Mouse (Mus musculus) lung, postnatal 0 days (tissue): ENCODE results near the gene Ankrd28. TPM values are rescaled to one million over a fixed set of nuclear protein-coding genes. Genes with fewer than 3 reads are reported as not detected.

Experiments
- ATAC-seq: fragments of 200-750 bp; cut with Nextera tagmentation; 2 replicates; pipeline ENCODE4 v1.8.0; 2017; ENCODE audit warnings: moderate library complexity
- DNase-seq: peaks from one replicate; pipeline ENCODE4 v3.0.0-alpha.2; 2016; ENCODE audit warnings: low spot score
- H3K27ac ChIP-seq: fragments of 300-500 bp; sonication (generic); 2 replicates; pipeline ENCODE4 v1.5.1; 2014; ENCODE audit warnings: antibody characterized with exemption, mild to moderate bottlenecking, low read length, mixed read lengths
- H3K27me3 ChIP-seq: fragments of 300-500 bp; sonication (generic); replicated peaks from 2 replicates; pipeline ENCODE4 v1.6.1; 2014; ENCODE audit warnings: low read length, mixed read lengths; ENCODE audit not compliant: insufficient read depth
- H3K36me3 ChIP-seq: fragments of 300-500 bp; sonication (generic); 2 replicates; pipeline ENCODE4 v1.6.1; 2014; ENCODE audit warnings: low read length, mixed read lengths; ENCODE audit not compliant: insufficient read depth
- H3K4me1 ChIP-seq: fragments of 300-500 bp; sonication (generic); 2 replicates; pipeline ENCODE4 v1.6.1; 2014; ENCODE audit warnings: antibody characterized with exemption, low read depth, low read length, mixed read lengths; ENCODE audit not compliant: insufficient read depth
- H3K4me2 ChIP-seq: fragments of 300-500 bp; sonication (generic); replicated peaks from 2 replicates; pipeline ENCODE4 v1.6.1; 2014; ENCODE audit warnings: low read depth, mild to moderate bottlenecking, low read length, moderate library complexity, mixed read lengths
- H3K4me3 ChIP-seq: fragments of 300-500 bp; sonication (generic); 2 replicates; pipeline ENCODE4 v1.5.1; 2014; ENCODE audit warnings: low read depth, low read length
- H3K9ac ChIP-seq: fragments of 300-500 bp; sonication (generic); replicated peaks from 2 replicates; pipeline ENCODE4 v1.6.1; 2014; ENCODE audit warnings: low read depth, mild to moderate bottlenecking
- H3K9me3 ChIP-seq: fragments of 300-500 bp; sonication (generic); 2 replicates; pipeline ENCODE4 v1.6.1; 2016; ENCODE audit warnings: low read length, mixed read lengths
- CTCF ChIP-seq: IDR thresholded peaks from 2 replicates; pipeline ENCODE4 v1.5.1; 2016; ENCODE audit warnings: antibody characterized with exemption, mild to moderate bottlenecking
- EP300 ChIP-seq: IDR thresholded peaks from 2 replicates; pipeline ENCODE4 v1.6.1; 2016; ENCODE audit warnings: antibody characterized with exemption, mild to moderate bottlenecking, control low read depth
- WGBS: fragments of 180-500 bp; shearing (Covaris S2); extraction: QIAGEN DNeasy Blood & Tissue Kit; methylation state at CpG from one replicate; pipeline ENCODE4 v1.1.7; 2014; 5-methylcytosine and 5-hydroxymethylcytosine counted together
- polyA plus RNA-seq: library from polyadenylated mRNA; unstranded; fragments of >200 nt; fragmentation: Nextera tagmentation; extraction: Ambion mirVana; gene quantifications from 2 replicates; pipeline ENCODE4 v1.2.1, GENCODE M21; 2015

The Ankrd28 gene
- polyA plus RNA-seq, 1 experiment from 2014 or later, result 3.8 TPM

DNA sequence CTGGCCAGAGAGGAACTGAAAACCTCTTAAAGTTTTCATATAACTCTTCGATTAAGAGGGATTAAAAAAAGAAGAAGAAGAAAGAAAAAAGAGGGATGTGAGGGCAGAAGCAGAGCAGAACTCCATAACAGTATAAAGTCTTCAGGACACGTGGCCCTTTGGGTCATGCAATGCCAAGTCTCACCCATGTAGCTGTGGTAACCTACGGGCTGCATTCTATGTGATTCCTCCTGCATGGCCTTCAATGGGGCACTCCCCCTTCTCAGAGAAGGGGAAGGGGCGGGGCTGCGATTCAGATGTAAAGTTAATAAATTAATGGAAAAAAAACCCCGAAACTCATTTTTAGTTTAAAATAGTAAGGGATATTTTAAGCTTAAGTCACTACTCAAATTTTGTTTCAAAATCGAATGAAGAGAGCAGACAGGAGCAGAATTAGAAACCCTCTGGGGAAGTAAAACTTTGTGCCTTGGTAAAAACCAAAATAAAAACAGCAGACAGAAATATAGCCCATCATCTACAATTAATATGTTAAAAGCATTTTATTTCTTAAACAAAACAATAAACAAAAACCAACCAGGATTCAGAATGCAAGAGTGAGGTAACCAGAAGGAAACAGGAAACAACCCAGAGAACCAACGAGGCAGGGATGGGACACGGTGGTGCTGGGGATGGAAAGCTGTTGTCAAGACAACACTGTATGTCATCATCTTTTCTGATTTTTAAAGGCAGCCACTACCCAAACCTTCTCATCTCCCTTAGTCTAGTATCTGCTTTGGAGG, 134.1 kb downstream of the Ankrd28 start:
- Histone ChIP-seq H3K4me3 (no peak overlapping the region), H3K4me1 (no peaks in the 10 kb centered on the region), H3K9me3 (no peaks in the 10 kb centered on the region), H3K36me3 (peaks cover 4% of the 10 kb centered on the region; the same call in 1 of the 2 replicates), H3K4me2 (no peak overlapping the region), H3K9ac (no peak overlapping the region), H3K27me3 (no peaks in the 10 kb centered on the region), H3K27ac (no peak overlapping the region)
- 81% methylated on average over 9 of the region's 9 CpGs for WGBS
- TF ChIP-seq CTCF (no peak), EP300 (no peak)
- no peak for ATAC-seq
- no peak for DNase-seq

GRCm38 (mm10) chr14:31692536-31692935, 137.9 kb downstream of the Ankrd28 start:
- TF ChIP-seq CTCF (no peak), EP300 (no peak)
- WGBS, result 81% methylated on average over 6 of the region's 6 CpGs
- Histone ChIP-seq H3K9ac (no peak overlapping the region), H3K4me1 (no peaks in the 10 kb centered on the region), H3K4me3 (no peak overlapping the region), H3K27me3 (no peaks in the 10 kb centered on the region), H3K4me2 (no peak overlapping the region), H3K9me3 (no peaks in the 10 kb centered on the region), H3K27ac (no peak overlapping the region), H3K36me3 (no peaks in the 10 kb centered on the region)
- ATAC-seq, result no peak
- no peak for DNase-seq

DNA sequence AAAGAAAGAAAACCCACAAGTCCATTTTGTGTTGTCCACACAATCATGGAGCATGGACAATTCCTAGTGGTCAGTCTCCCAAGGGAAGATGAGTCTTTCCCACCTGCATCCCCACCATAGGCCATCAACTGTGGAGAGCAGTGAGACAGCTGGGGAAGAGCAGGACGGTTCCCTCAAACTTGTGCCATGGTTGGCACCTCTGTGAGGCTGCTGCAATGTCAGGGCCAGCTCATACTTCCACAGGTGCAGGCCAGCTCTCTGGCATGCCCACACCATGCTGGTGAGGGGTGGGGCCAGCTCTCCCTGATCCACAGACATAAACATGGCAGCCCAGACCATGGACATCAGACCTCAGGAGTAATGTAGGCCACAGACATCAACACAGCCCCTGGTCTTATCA, 144.2 kb downstream of the Ankrd28 start:
- Histone ChIP-seq H3K27me3 (no peaks in the 10 kb centered on the region), H3K9ac (no peak overlapping the region)
- 83% methylated on average over 1 of the region's 1 CpGs for WGBS

DNA sequence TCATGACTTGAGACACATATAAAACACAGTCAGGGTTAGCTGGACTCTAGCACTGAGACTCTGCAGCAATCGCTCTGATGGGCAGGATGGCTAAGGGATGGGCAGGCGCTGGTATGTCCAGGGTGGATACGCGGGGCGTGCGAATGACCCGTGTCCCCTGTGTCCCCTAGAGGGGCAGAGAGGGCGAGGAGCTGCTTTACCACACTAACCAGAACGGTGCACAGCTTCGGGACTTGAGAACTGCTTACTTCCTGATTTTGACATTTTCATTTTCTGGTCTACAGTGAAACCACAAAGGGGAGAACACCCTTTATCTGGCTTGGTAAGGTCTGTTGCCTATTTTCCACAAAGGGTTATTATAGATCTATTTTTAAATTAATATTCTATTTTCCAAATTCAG, 144.8 kb downstream of the Ankrd28 start:
- DNase-seq, result no peak
- H3K4me1 ChIP-seq, result peaks cover 3% of the 10 kb centered on the region; the same call in 1 of the 2 replicates
- 81% methylated on average over 10 of the region's 10 CpGs for WGBS
- H3K9ac ChIP-seq, result no peak overlapping the region
- H3K4me2 ChIP-seq, result no peak overlapping the region
- H3K27me3 ChIP-seq, result no peaks in the 10 kb centered on the region
- no peak for ATAC-seq
- H3K4me3 ChIP-seq, result no peak overlapping the region
- H3K9me3 ChIP-seq, result no peaks in the 10 kb centered on the region
- H3K36me3 ChIP-seq, result no peaks in the 10 kb centered on the region
- no peak for TF ChIP-seq EP300
- no peak for TF ChIP-seq CTCF
- H3K27ac ChIP-seq, result no peak overlapping the region

More for the DNA sequence above, 144.2 kb downstream of the Ankrd28 start:
- Histone ChIP-seq H3K27ac (no peak overlapping the region), H3K9me3 (no peaks in the 10 kb centered on the region), H3K36me3 (no peaks in the 10 kb centered on the region), H3K4me1 (peaks cover 3% of the 10 kb centered on the region; the same call in 1 of the 2 replicates), H3K4me3 (no peak overlapping the region), H3K4me2 (no peak overlapping the region)
- no peak for TF ChIP-seq CTCF
- ATAC-seq (no peak), DNase-seq (no peak)

- Histone ChIP-seq H3K36me3 (no peaks in the 10 kb centered on the region), H3K27ac (no peak overlapping the region), H3K9ac (no peak overlapping the region), H3K4me2 (no peak overlapping the region), H3K4me1 (peaks cover 3% of the 10 kb centered on the region; the same call in 1 of the 2 replicates), H3K4me3 (no peak overlapping the region), H3K27me3 (no peaks in the 10 kb centered on the region), H3K9me3 (no peaks in the 10 kb centered on the region)
- 49% methylated on average over 7 of the region's 7 CpGs for WGBS
- no peak for ATAC-seq
- TF ChIP-seq CTCF (no peak), EP300 (no peak)
- DNase-seq, result no peak
These were observed 146.0 kb downstream of the Ankrd28 start for GRCm38 (mm10) chr14:31684343-31685040.

- no peaks in the 10 kb centered on the region for H3K27me3 ChIP-seq
- 88% methylated on average over 2 of the region's 2 CpGs for WGBS
- no peak for ATAC-seq
- no peaks in the 10 kb centered on the region for H3K9me3 ChIP-seq
- no peak overlapping the region for H3K4me3 ChIP-seq
- H3K4me1 ChIP-seq, result peaks cover 3% of the 10 kb centered on the region; the same call in 1 of the 2 replicates
- no peak overlapping the region for H3K4me2 ChIP-seq
- TF ChIP-seq CTCF, result no peak
- no peak for TF ChIP-seq EP300
- DNase-seq, result no peak
- no peak overlapping the region for H3K27ac ChIP-seq
- no peak overlapping the region for H3K9ac ChIP-seq
- no peaks in the 10 kb centered on the region for H3K36me3 ChIP-seq
These were observed 146.8 kb downstream of the Ankrd28 start for GRCm38 (mm10) chr14:31683610-31684009.
